Mouse (Mus musculus) CH12.LX (cell line): Measurements from ENCODE around the gene Ppp1r12a. TPM values are rescaled to one million over a fixed set of nuclear protein-coding genes. Genes with fewer than 3 reads are reported as not detected.

Experiments used
- DNase-seq: peaks from one replicate; pipeline ENCODE4 v3.0.0-alpha.2; 2013; ENCODE audit errors: extremely low read depth
- H3K27ac ChIP-seq: 2 replicates; pipeline ENCODE4 v1.5.1; 2012; ENCODE audit warnings: low read depth, mild to moderate bottlenecking, control low read depth, moderate library complexity; ENCODE audit not compliant: insufficient read depth
- H3K27me3 ChIP-seq: replicated peaks from 2 replicates; pipeline ENCODE3; 2012; ENCODE audit warnings: inconsistent platforms
- H3K36me3 ChIP-seq, 2 experiments: replicated peaks in 1 of 2; 2 replicates each; pipeline versions ENCODE3 to v1.6.1; 2012; ENCODE audit warnings: inconsistent platforms in 1 of 2, low read length in 1 of 2, mild to moderate bottlenecking in 1 of 2, mixed read lengths in 1 of 2, moderate library complexity in 1 of 2; ENCODE audit not compliant: control insufficient read depth in 1 of 2, insufficient read depth in 1 of 2
- H3K4me1 ChIP-seq, 2 experiments: 2 replicates each; pipeline ENCODE4 v1.6.1; 2012; ENCODE audit warnings: inconsistent platforms in 1 of 2, moderate library complexity in 1 of 2; ENCODE audit not compliant: insufficient read depth in 2 of 2, control insufficient read depth in 1 of 2
- H3K4me2 ChIP-seq: 2 replicates; pipeline ENCODE4 v1.6.1; 2012; ENCODE audit warnings: low read depth, mild to moderate bottlenecking, control low read depth; ENCODE audit not compliant: poor library complexity, insufficient read depth, severe bottlenecking
- H3K4me3 ChIP-seq, 3 experiments: fragments of 150-350 bp in 1 of 3; sonication (generic) in 1 of 3; replicated peaks in 1 of 3; 2 replicates each; pipeline versions ENCODE3 to v1.5.1; 2011 to 2012; ENCODE audit warnings: low read depth in 2 of 3, low read length in 2 of 3, mild to moderate bottlenecking in 2 of 3, moderate library complexity in 2 of 3, control low read depth in 1 of 3, improper control_type of control experiment in 1 of 3, inconsistent platforms in 1 of 3, mixed read lengths in 1 of 3; ENCODE audit not compliant: poor library complexity in 1 of 3
- H3K79me2 ChIP-seq: replicated peaks from 2 replicates; pipeline ENCODE4 v1.6.1; 2012; ENCODE audit warnings: mild to moderate bottlenecking, moderate library complexity; ENCODE audit not compliant: control insufficient read depth, poor library complexity, insufficient read depth, severe bottlenecking; ENCODE audit errors: extremely low read depth
- H3K9ac ChIP-seq: 2 replicates; pipeline ENCODE4 v1.6.1; 2012; ENCODE audit warnings: low read depth, mild to moderate bottlenecking, control low read depth, moderate library complexity; ENCODE audit not compliant: insufficient read depth
- H3K9me3 ChIP-seq: replicated peaks from 2 replicates; pipeline ENCODE3; 2012; ENCODE audit warnings: low read length, inconsistent platforms, mixed read lengths
- BHLHE40 ChIP-seq: IDR thresholded peaks from 2 replicates; pipeline ENCODE4 v1.6.1; 2011; ENCODE audit warnings: mild to moderate bottlenecking, low read depth, low read length, improper control_type of control experiment
- CTCF ChIP-seq, 2 experiments: IDR thresholded peaks in 1 of 2; conservative IDR thresholded peaks in 1 of 2; 2 replicates each; pipeline ENCODE4 v1.5.1; 2011 to 2012; ENCODE audit warnings: low read depth in 2 of 2, low read length in 2 of 2, improper control_type of control experiment in 1 of 2, inconsistent platforms in 1 of 2, mild to moderate bottlenecking in 1 of 2, moderate library complexity in 1 of 2
- E2F4 ChIP-seq: IDR thresholded peaks from 2 replicates; pipeline ENCODE4 v1.6.1; 2011; ENCODE audit warnings: low read depth, low read length, improper control_type of control experiment; ENCODE audit not compliant: insufficient replicate concordance
- ELF1 ChIP-seq: IDR thresholded peaks from 2 replicates; pipeline ENCODE4 v1.6.1; 2014; ENCODE audit warnings: low read depth, mild to moderate bottlenecking, inconsistent platforms, low read length, improper control_type of control experiment
- EP300 ChIP-seq: IDR thresholded peaks from 2 replicates; pipeline ENCODE4 v1.6.1; 2011; ENCODE audit warnings: low read length, improper control_type of control experiment
- ETS1 ChIP-seq: conservative IDR thresholded peaks from 2 replicates; pipeline ENCODE4 v1.6.1; 2012; ENCODE audit warnings: low read depth, mild to moderate bottlenecking, inconsistent platforms, low read length, improper control_type of control experiment, moderate library complexity
- GABPA ChIP-seq: IDR thresholded peaks from 2 replicates; pipeline ENCODE4 v1.6.1; 2012; ENCODE audit warnings: low read depth, low read length, improper control_type of control experiment, inconsistent platforms; ENCODE audit not compliant: insufficient replicate concordance
- HCFC1 ChIP-seq: IDR thresholded peaks from 2 replicates; pipeline ENCODE4 v1.6.1; 2012; ENCODE audit warnings: low read depth, mild to moderate bottlenecking, inconsistent platforms, low read length, improper control_type of control experiment
- IRF4 ChIP-seq: IDR thresholded peaks from 2 replicates; pipeline ENCODE4 v1.6.1; 2014; ENCODE audit warnings: low read depth, mild to moderate bottlenecking, inconsistent platforms, low read length, improper control_type of control experiment
- JUND ChIP-seq: conservative IDR thresholded peaks from 2 replicates; pipeline ENCODE4 v1.6.1; 2011; ENCODE audit warnings: low read depth, low read length, improper control_type of control experiment
- MAFK ChIP-seq: IDR thresholded peaks from 2 replicates; pipeline ENCODE4 v1.6.1; 2011; ENCODE audit warnings: low read length, improper control_type of control experiment; ENCODE audit not compliant: insufficient replicate concordance
- MAZ ChIP-seq: IDR thresholded peaks from 2 replicates; pipeline ENCODE4 v1.6.1; 2012; ENCODE audit warnings: low read depth, mild to moderate bottlenecking, inconsistent platforms, low read length, improper control_type of control experiment, moderate library complexity
- MXI1 ChIP-seq: IDR thresholded peaks from 2 replicates; pipeline ENCODE4 v1.6.1; 2011; ENCODE audit warnings: mild to moderate bottlenecking, low read depth, low read length, improper control_type of control experiment
- POLR2AphosphoS2 ChIP-seq: IDR thresholded peaks from 2 replicates; pipeline ENCODE4 v1.6.1; 2011; ENCODE audit warnings: low read depth, low read length, improper control_type of control experiment
- RAD21 ChIP-seq: IDR thresholded peaks from 2 replicates; pipeline ENCODE4 v1.6.1; 2011; ENCODE audit warnings: low read depth, mild to moderate bottlenecking, low read length, improper control_type of control experiment, moderate library complexity
- SIN3A ChIP-seq: IDR thresholded peaks from 2 replicates; pipeline ENCODE4 v1.6.1; 2012; ENCODE audit warnings: low read length, improper control_type of control experiment, inconsistent platforms
- SMC3 ChIP-seq: IDR thresholded peaks from 2 replicates; pipeline ENCODE4 v1.6.1; 2011; ENCODE audit warnings: low read depth, low read length, improper control_type of control experiment
- TBP ChIP-seq: conservative IDR thresholded peaks from 2 replicates; pipeline ENCODE4 v1.6.1; 2011; ENCODE audit warnings: low read depth, low read length, improper control_type of control experiment
- TCF12 ChIP-seq: IDR thresholded peaks from 2 replicates; pipeline ENCODE4 v1.6.1; 2014; ENCODE audit warnings: low read depth, mild to moderate bottlenecking, inconsistent platforms, low read length, improper control_type of control experiment
- USF1 ChIP-seq: IDR thresholded peaks from 2 replicates; pipeline ENCODE4 v1.6.1; 2014; ENCODE audit warnings: low read depth, mild to moderate bottlenecking, inconsistent platforms, low read length, improper control_type of control experiment
- USF2 ChIP-seq: conservative IDR thresholded peaks from 2 replicates; pipeline ENCODE4 v1.6.1; 2011; ENCODE audit warnings: low read depth, low read length, improper control_type of control experiment
- ZMIZ1 ChIP-seq: IDR thresholded peaks from 2 replicates; pipeline ENCODE4 v1.6.1; 2012; ENCODE audit warnings: low read depth, mild to moderate bottlenecking, inconsistent platforms, low read length, improper control_type of control experiment
- dilution Hi-C: fragments of 300-500 bp; cut with MboI; formaldehyde crosslinking; loops from 2 replicates; pipeline ENCODE4 v1.14.3; 2020; ENCODE audit warnings: low sequenced_read_pairs; ENCODE audit not compliant: extremely low pct_unique_long_range_greater_than_20kb, extremely low pct_ligation_motif_present
- in situ Hi-C: fragments of 300-500 bp; cut with MboI; formaldehyde crosslinking; loops from 3 replicates; pipeline ENCODE4 v1.14.3; 2019; ENCODE audit warnings: low sequenced_read_pairs, low pct_ligation_motif_present, low pct_unique_long_range_greater_than_20kb, mixed read lengths
- polyA plus RNA-seq: library from polyadenylated mRNA; unstranded; fragments of >175 nt; gene quantifications from 2 replicates; pipeline ENCODE4 v1.2.1, GENCODE M21; 2012; ENCODE audit warnings: low read depth; ENCODE audit not compliant: insufficient read length
- total RNA-seq, 2 experiments: library from RNA; depleted of rRNA; stranded (reverse); fragments of 300-350 nt in 1 of 2; fragments of >200 nt in 1 of 2; gene quantifications; 2 replicates each; pipeline ENCODE4 v1.2.3; 2012 to 2014

The Ppp1r12a gene
- total and polyA plus RNA-seq, 3 experiments: 34.4 to 70.8 (median 60.0) TPM

DNA sequence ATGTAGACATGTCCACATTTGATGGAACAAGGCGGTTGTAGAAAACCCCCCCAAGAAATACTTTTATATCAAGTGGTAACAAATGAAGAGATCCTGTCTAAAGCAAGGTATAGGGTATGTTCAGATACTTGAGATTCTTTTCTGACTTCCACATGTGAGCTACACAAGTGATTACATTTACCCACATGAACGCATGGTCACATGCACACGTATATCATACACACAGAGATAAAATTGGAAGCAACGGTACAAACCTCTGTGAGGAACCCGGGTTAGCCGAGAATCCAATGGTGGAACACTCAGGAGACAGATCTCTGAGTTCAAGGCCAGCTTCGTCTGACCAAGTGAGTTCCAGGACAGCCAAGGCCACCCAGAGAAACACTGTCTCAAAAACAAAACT lies 166.4 kb downstream of the Ppp1r12a start:
- TF ChIP-seq HCFC1 (no peak), MAZ (no peak)
- Histone ChIP-seq H3K27me3 (no peaks in the 10 kb centered on the region), H3K36me3 (no peaks in the 10 kb centered on the region), H3K9ac (no peak overlapping the region), H3K27ac (no peak overlapping the region), H3K79me2 (no peaks in the 10 kb centered on the region), H3K4me3 (no peak overlapping the region), H3K4me2 (no peak overlapping the region), H3K4me1 (no peaks in the 10 kb centered on the region), H3K9me3 (peaks cover 22% of the 10 kb centered on the region)
- in situ Hi-C loops: no loop called here
- no peak for DNase-seq
- dilution Hi-C loops: no loop called here

DNA sequence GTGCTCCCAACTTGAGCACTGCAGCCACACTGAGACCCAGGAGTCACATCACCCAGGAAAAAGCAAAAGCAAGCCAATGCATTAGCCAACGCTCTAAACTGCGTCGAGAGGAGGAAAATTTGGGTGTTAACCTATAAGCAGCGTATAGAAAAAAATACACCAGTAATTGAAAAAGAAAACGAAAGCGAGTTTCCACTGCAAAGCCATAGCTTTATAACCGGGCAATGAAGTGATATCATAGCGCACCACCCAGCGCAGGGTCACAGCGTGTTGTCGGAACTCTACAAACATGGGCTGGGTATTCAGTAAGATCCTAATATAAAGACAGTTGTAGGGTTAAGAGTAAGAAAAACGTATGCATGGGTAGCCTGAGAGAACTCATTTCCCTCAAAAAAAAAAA lies 167.0 kb downstream of the Ppp1r12a start:
- DNase-seq: no peak
- H3K36me3 ChIP-seq: no peaks in the 10 kb centered on the region
- H3K4me3 ChIP-seq: no peak overlapping the region
- no peaks in the 10 kb centered on the region for H3K4me1 ChIP-seq
- TF ChIP-seq EP300 (no peak), MAZ (no peak), POLR2AphosphoS2 (no peak), E2F4 (no peak), MXI1 (no peak), USF2 (no peak), SIN3A (no peak), GABPA (no peak), TCF12 (no peak)
- TF ChIP-seq, all 38 proteins: peak for 0
- no peak overlapping the region for H3K9ac ChIP-seq
- H3K27ac ChIP-seq: no peak overlapping the region
- no peak overlapping the region; the same call in 1 of the 2 replicates for H3K4me2 ChIP-seq
- in situ Hi-C loops (no loop called here), dilution Hi-C loops (no loop called here)
- H3K27me3 ChIP-seq: no peaks in the 10 kb centered on the region
- H3K9me3 ChIP-seq: peaks cover 22% of the 10 kb centered on the region
- H3K79me2 ChIP-seq: no peaks in the 10 kb centered on the region

DNA sequence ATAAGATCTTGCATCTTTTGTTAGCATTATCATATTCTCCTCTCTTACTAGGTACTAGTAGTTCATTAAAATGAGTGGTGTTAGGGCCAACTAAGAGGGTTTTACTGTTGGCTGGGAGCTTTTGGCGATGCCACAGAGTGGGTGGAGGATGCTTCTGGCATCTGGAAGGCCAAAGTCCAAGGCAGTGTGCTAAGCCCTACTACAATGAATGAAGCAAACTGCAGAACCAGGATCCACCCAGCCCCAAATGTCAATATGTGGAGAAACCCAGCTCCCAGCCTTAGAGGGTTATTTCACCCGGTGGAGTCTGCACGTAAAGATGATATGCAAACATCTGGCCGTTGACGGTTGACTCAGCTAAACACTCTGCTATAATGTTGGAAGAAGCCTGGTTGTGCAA lies 167.8 kb downstream of the Ppp1r12a start:
- TF ChIP-seq POLR2AphosphoS2 (no peak), ZMIZ1 (no peak), E2F4 (no peak), ETS1 (no peak), MAFK (no peak), MXI1 (no peak), SMC3 (no peak), USF1 (no peak), EP300 (no peak), JUND (no peak), ELF1 (no peak), IRF4 (no peak), RAD21 (no peak), BHLHE40 (no peak), TBP (no peak), HCFC1 (no peak), CTCF (conservative IDR thresholded peaks at IDR 0.05 in 1 of 2, IDR thresholded peaks at IDR 0.05 in 1 of 2; ENCODE audit: low read depth in 2 of 2, low read length in 2 of 2) (no peak)
- Histone ChIP-seq H3K36me3 (no peaks in the 10 kb centered on the region), H3K9ac (no peak overlapping the region), H3K27ac (no peak overlapping the region), H3K27me3 (no peaks in the 10 kb centered on the region), H3K9me3 (peaks cover 19% of the 10 kb centered on the region), H3K4me3 (no peak overlapping the region), H3K79me2 (no peaks in the 10 kb centered on the region), H3K4me1 (no peaks in the 10 kb centered on the region), H3K4me2 (no peak overlapping the region)
- in situ Hi-C loops: no loop called here
- no peak for DNase-seq
- dilution Hi-C loops: no loop called here
